Comparison of ENCODE assay signal across 7 mouse cellular contexts in genomic region chr6:47743856-47744255, GRCm38 (mm10).
DNase-seq lines count a peak whose midpoint lies in the region; ATAC-seq lines count a peak whose summit lies in the region.
"Not testable (repeated sequence)": the region's sequence is repeated elsewhere in the genome, so short reads cannot be mapped to it uniquely, and the experiment has no call there.

No protein-coding gene starts in this region.

- H3K27ac ChIP-seq in intestine, embryonic 15.5 days, result not testable (repeated sequence)

- peak overlapping the region; percentile 37; the same call in 1 of the 2 replicates for H3K4me2 ChIP-seq in intestine, embryonic 15.5 days (replicated peaks)

- ATAC-seq in intestine, embryonic 15.5 days, result not testable (repeated sequence)

- WGBS in intestine, embryonic 15.5 days, result no CpG with 5 or more reads among the region's 20 CpGs

- not testable (repeated sequence) for H3K9me3 ChIP-seq in intestine, embryonic 15.5 days

- not testable (repeated sequence) for H3K27me3 ChIP-seq in intestine, embryonic 15.5 days (replicated peaks)

- H3K36me3 ChIP-seq in intestine, embryonic 15.5 days, result not testable (repeated sequence)

- H3K4me1 ChIP-seq in intestine, embryonic 15.5 days (replicated peaks), result not testable (repeated sequence)

- H3K9ac ChIP-seq in intestine, embryonic 15.5 days, result not testable (repeated sequence)

- H3K4me3 ChIP-seq in intestine, embryonic 15.5 days (replicated peaks), result not testable (repeated sequence)

- DNase-seq in cerebellum, adult 11 months, result peak; percentile 46
- DNase-seq in cerebellum, postnatal 25 days, result peak; percentile 30 to 53
- DNase-seq in gastrocnemius, postnatal 25 days, result peak; percentile 8
- peak; percentile 28 for DNase-seq in layer of hippocampus, adult 9-11 months
- peak; percentile 9 for DNase-seq in lung, postnatal 10 days
- peak; percentile 5 for DNase-seq in testis, postnatal 14 days (ENCODE audit: low spot score)
